Mouse (Mus musculus): Measurements from ENCODE around the gene Wfdc15a.
"Not testable (repeated sequence)": the region's sequence is repeated elsewhere in the genome, so short reads cannot be mapped to it uniquely, and the experiment has no call there.

Gene Wfdc15a

DNA sequence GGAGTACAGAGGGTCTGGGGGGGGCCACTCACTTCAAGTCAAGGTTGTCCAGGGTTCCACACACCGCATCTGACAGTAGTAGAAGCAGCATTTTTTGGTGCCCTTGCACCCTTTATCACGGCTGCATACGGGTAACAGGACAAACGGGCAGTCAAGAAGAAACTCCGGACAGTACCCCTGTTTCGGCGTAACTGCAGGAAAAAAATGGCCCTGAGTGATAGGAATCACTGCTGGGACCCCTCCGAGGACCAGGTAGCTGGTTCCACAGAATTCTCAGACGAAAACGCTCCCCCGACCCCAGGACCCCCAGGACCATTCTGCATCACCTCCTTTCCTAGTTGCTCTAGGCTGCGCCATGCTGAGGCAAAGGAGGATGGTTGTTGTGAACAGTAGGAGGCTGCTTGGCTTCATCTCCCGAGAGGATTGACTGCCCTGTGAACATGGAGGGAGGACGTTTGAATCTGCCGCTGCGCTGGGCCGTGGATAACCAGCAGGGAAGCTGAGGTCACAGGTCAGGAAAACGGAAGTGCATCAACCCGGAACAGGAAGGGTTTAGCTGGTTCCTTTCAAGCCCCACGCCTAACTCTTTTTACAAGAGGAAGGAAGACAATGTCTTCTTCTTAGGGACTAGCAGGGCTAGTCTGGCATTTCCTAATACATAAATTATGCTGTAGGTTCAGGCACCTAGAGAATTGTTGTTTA, at the start of gene Wfdc15a:
Wfdc15a (minus strand) TSS at position 505 of the 702 bp plus-strand sequence.
- no peak for DNase-seq

DNA sequence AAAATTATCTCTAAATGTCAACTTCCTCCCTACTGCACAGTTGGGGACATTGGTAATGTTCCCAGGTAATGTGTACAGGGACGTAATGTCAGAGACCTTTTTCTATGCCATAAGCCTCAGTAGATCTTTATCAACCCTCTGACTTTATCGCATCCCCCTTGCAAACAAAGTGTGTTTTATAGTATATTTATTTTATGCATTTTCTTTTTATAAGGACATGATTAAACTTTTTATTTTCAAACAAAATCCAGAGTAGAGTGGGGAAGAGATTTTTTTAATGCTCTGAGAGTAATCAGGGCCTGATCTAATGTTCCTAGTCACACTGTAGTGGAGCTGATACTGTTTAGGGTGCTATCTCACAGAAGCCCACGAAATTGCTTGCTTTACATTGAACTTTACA, 38.4 kb upstream of the Wfdc15a start, which contains the start of gene Svs2:
Svs2 (minus strand) TSS at position 101 of the 400 bp plus-strand sequence.
- no peak for DNase-seq

DNA sequence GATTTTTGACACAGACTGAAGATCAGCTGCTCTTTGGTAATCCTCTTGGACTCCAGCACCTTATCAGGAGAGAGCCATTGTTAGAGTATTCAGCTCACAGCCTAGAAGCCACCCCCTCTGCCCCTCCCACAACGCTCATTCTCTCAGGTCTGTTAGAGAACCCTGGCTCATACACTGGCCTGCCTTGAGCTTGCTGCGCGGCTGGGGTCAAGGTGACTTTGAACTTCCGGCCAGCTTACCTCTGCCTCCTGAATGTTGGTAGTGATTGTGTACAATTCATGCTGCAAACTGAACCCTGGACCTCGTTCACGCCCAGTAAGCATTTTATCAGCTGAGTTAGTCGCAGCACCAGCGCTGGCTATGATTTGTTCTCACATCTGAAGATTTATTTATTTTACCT, 32.7 kb upstream of the Wfdc15a start:
- DNase-seq: no peak

DNA sequence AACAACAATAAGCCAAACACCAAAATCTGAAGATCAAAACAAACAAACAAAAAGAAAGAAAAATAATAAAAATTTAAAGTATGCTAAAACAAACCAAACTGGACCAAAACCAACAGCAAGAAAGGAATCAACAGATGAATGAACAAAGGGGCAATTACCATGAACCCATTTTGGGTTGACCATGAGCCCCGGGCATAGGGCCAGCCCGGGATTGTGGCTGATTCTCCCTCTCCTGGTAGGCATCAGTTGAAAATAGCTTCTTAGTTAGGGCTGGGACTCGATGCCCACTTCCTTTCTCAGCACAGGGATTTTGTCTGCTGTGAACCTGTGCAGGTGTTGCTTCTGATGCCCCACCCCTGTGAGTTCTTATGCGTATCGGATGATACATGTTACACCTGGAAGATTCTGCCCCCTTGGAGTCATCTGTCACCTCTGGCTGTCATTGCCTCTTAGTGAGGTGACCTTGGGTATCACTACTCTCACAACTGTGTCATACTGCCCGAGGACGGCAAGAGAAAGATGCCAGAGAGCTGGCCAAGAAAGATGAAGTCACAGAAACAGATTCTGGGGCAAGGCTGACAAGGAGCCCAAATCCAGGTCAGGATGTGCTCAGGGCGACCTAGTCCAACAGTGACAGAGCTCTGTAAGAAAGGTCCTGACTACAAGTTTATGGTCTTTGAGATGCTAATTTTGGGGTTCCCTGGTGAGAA, 28.6 kb upstream of the Wfdc15a start:
- DNase-seq: no peak

DNA sequence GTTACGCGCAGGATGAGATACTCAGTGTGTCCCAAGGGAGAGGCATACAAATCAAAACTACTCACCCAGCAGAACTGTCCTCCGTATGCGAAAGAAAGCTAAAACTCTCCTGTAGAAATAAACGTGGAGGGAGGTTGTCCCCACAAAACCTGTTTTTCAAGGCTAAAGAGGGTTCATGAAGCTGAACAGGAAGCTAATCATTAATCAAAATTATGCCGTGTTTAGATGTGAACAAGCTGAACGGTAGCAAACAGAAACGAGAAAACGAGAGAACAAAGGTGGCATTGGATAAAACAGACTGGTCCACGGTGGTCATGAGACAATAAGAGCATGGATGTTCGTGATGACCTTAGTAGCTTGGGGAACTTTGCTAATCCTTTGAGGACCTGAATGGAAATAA, 21.6 kb upstream of the Wfdc15a start, which contains the start of gene Wfdc15b:
Wfdc15b (minus strand) TSS at position 139 of the 400 bp plus-strand sequence.
- no peak for DNase-seq

DNA sequence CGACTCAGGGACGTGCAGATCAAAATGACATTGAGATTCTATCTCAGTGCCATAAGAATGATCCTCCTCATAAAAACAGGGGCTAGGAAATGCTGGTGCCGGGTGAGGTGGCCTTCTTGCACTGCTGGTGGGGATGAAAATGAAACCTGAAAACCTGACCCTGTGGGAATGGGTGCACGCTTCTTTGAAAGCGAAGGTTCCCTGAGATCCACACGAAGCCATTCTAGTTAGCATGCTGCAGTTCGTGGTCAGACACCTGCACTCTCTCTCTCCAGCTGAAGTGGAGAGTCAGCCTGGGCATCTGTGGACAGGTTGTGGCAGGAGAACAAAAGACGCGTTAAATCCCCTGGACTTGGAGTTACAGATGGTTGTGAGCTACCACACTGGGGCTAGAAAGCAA, 19.4 kb upstream of the Wfdc15a start:
- DNase-seq: no peak

DNA sequence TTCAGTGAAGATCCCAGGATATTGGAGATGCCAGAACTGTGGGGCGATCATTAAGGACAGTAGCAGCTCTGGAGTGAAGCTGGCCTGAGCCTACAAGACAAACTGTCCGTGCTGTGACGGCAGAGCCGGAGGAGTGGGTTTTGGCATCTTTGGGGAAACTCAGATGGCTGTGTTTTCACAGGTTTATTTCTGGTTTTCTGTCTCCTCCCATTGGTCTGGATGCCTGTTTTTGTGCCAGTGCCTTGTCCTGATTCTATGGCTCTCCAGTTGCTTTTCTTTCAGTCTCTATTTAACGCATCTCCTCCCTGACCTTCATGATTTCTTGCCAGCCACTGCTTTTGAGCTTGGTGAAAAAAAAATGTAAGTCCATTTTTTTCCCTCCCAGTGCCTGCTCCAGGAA, 12.8 kb upstream of the Wfdc15a start:
- DNase-seq: no peak

DNA sequence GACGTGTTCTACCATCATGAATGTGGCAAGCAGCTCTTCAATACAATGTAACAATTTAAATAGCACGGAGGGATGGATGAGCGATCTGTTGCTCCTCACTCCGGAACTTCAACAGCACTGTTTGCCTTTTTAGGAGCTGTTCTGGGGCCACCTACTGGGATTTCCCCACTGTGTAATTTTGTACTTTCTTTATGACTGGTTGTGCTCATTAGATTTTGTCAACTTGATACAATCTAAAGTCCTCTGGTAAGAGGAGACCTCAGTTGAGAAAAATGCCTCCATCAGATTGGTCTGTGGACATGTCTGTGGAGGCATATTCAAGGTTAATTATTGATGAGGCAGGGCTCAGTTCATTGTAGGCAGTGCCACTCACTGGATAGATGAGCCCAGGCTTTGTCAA, 11.0 kb upstream of the Wfdc15a start:
- DNase-seq: no peak

DNA sequence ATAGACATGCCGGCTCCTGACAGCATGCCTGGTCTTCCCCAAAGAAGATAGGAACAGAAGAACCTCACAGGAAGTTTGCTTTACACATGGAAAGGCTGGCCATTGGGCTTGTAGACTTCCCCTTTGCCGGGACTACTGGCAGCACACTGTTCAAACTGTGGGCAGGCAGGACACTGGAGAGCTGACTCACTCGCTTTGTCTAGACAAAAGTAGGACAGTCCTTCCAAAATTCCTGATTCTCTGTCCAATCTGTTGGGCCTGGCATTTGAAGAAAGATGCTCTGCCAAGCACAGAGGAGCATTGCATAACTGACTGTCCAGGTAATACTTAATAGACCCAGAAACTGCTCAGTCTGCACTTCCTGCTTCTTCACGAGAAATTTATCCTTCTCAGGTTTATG, 6.7 kb upstream of the Wfdc15a start:
- no peak for DNase-seq

DNA sequence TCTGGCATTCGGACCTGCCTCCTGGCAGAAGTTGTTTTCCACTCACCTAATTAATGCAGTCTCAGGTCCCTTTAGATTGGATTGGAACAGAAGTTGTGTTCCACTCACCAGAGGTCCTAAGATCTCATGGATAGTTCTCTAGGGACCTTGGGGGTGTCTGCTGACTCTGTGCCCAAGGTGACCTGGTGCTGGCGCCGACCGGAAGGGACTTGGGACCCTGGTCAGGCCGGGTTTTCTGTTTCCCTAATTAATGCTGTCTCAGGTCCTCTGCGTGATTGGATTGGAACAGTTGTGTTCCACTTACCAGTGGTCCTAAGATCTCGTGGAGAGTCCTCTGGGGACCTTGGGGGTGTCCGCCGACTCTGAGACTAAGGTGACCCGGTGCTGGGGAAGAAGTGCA, 6.1 kb upstream of the Wfdc15a start:
- DNase-seq: not testable (repeated sequence)

DNA sequence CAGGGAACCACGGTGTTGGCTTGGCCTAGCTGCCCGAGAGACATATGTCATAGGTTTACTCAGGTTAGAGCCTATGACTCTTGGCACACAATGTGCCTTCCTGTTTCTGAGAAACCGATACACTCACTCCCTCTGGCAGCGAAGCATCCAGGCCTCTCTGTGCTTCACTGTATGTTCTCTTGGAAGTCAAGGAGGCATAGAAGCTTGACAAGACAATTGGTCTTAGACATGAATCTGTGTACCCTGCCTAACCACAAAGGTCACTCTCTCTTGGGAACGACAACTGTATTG, 3.3 kb downstream of the Wfdc15a start:
- DNase-seq: no peak

DNA sequence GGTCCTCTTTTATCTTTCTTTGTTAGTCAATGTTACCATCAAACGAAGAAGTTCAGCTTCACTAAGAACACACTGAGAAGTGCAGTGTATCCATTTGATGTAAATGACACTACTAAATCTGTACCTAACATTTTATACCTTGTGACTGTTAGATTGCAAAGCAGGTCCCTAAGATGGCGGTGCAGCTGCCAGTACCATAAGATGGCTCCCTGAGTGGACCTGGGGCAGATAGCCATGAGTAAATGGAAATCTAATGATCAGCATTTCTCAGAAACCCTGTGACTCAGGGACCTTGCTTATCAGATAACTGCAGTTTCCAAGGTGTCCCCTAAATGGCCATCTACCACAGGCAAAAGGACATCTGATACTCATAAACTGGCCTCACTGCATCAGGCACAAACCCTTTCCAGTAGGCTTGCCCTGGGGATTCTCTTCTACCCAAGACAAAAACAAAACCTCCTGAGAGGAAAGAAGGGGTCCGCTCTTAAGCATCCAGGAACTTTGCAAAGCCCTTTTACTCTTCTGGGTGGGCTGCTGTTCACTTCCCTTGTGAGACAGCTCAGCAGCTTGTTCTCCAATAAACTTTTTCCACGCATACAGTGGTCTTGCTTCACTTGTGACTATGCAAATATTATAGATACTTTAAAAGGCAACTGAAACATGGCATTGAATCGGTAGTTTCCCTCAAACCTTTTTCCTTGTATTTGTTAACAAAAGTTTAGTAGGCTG, 3.8 kb downstream of the Wfdc15a start:
- no peak for DNase-seq

DNA sequence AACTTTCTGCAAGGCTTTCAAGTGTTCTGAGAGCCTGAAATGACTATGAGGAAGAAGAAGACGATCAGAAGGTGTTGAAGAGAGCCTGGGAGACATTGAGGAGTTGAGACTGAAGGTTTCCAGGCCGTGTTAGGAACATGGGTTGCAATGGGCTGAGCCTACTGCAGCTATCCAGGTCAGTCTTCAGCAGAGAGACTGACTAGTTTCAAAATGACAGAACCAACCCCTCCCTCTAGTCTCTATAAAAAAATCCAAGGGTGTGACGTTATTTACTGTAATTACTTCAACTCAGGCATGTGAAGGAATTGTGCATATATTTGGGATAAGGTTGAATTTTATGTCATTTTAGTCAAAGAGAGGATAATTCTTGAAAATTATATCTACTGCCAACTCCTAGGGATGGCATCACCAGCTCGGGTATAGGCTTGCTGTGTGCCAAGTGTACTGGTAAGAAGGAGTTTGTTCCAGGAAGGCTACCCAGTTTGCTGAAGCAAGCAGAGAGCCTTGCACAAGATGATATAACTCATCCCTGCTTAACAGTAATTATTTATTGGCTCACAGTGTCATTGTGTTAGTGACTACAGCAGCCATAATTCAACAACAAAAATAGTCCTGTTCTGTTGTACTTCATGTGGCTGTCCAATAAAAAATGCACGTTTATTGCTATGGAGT, 4.8 kb downstream of the Wfdc15a start:
- DNase-seq: no peak

DNA sequence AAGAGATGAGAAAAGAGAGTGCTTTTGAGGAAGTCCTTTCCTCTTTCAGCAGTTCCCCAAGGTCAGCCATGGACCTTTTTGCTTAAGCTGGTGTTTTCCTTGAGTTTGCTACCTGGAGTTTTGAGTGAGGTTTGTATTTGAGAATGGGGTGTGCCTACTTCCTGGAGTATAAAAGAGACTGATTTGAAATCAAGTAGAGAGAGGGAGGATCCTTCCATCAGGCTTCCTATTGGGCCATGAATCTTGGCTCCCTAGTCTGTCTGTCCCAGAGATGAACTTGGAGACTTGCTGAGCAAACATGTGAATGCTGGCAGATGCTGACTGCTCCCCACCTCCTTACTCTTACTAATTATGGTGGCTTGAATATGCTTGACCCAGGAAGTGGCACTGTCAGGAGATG, 7.7 kb downstream of the Wfdc15a start:
- no peak for DNase-seq

DNA sequence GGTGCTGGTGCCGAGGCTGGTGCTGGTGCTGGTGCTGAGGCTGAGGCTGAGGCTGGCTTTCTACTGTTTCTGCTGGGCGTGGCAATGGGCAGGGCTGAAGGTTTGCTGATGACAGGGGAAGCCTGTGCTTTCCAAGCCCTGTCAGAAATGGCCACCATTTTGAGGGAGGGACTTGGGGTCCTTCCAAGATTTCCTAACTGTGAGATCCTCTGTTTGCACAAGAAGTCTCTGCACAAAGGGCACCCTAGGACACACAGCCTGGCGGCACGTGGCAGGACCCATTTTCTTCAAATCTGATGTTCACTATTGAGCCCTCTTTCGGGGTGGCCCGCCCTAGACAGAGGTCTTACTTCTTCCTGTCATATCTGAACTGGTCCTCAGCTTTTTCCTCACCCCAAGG, 9.4 kb downstream of the Wfdc15a start, which contains the start of gene Wfdc12:
Wfdc12 (minus strand) TSS at position 33 of the 400 bp plus-strand sequence.
- no peak for DNase-seq

DNA sequence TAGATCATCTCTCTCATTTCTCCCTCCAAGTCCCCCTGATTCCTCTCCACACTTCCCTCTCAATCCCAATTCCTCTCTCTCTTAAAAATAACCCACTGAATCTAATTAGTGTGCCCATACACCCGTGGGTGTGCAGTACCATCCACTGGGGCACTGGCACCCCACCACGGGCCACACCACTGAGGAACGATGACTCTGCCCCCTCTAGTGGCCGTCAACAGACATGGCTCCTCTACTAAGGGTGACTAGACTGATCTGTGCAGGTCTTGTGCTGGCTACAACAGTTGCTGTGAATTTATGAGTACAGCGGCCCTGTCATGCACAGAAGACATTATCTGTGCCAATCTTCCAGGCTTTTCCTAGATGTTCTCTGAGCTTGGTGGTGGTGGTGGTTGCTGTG, 11.2 kb downstream of the Wfdc15a start:
- DNase-seq: no peak

DNA sequence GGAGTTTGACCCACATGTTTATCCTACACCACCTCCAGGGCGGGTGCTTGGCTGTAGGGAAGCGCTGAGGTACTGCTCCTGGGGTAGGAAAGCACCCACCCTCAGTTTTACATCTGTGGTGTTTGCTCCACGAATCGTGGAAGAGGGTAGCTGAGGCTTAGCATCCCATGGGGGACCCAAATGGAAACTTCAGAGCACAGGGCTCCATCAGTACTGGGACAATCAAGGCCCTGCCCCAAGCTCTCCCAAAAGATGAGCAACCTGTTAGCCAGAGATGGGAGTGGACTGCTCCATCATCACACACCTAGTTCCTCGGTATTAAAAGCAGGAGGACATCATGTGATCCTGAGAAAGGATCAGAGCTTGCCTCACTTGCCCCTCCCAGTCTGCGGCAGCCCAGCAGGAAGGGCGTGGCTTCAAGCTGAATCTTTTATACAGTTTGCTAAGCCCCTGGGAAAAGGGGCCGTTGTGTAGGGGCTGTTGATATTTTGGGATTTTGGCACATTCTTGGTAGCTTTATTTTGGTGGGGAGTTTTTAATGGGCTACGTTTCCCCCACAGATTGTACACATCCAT, 15.7 kb downstream of the Wfdc15a start:
- DNase-seq: no peak

DNA sequence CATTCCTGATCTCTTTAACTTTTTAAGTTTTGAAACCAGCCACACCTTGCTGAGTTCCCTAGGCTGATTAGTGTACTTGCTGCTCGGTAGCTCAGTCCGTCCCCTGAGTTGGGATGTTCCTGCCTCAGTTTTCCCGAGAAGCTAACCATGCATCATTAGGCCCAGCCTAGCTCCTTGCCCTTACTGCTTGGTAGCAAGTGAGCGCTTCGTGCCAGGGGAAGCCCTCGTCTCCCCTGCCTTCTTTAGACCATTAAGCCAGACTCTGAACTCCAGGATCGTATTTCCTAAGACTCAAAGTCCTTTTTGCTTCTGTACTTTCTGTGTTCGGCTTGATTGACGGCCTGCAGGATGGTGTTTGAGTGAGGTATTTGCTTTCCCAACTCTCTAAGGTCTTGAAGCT, 16.6 kb downstream of the Wfdc15a start:
- no peak for DNase-seq

DNA sequence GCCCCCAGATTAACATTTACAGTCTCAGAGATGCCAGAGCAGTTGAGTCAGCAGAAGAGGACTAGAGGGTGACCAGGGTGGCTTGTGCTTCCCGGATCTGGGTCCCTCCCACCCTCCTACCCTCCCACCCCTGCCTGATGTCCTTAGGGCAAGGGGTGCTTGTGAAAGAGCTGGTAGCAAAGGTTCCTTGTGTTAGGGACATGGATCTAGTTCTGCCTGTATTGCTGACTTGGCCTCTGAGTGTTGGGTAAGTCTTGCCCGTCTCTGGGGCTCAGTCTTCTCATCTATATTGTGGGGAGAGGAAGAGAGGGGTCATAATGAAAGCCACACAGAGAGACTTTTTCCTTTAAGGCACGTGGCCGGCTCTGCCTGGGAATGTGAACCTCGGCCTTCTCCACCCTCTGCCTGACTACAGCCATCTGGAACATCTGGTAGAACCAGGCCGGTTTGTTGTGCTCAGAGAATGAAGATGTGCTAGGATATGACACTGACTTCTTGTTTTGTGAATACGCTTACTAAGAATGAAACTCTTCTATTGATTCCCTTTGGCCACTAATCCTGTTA, 17.2 kb downstream of the Wfdc15a start, which contains the start of gene Wfdc5:
Wfdc5 (minus strand) TSS at position 51 of the 564 bp plus-strand sequence.
- DNase-seq: no peak

DNA sequence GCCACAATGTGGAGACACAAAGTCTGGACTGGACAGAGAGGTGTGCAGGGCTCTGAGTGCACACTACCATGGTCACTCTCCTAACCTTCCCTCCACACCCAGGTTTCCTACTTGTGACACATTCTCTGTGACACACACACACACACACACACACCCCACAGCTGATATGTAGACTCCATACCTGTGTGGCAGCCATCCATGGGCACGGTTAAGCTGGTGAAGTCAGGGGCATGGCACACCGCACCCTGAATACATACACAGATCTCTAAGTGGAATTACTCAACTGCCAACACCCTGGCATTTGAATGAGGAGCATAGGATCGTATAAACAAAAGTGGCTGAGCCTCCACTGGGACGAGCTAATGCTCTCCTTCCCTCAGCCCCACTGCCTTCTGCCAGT, 19.2 kb downstream of the Wfdc15a start:
- DNase-seq: no peak

DNA sequence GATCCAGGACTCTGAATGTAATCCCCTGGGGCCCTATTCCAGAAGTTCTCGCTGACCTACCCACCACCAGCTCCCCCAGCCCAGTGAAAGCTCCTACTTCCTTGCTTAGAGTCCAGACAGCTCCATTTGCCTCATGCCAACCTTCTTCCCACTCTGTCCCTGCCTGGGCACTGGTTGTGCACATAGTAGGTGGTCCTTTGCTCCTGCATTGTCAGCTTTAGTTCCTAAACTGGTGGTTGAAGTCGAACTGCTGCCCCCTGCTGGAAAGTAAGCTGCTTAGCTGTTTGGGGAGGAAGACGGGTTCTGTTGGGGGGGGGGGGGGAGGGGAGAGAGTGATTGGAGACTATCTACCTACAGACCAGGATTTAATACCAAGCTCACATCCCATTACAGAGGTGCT, 19.8 kb downstream of the Wfdc15a start:
- no peak for DNase-seq

DNA sequence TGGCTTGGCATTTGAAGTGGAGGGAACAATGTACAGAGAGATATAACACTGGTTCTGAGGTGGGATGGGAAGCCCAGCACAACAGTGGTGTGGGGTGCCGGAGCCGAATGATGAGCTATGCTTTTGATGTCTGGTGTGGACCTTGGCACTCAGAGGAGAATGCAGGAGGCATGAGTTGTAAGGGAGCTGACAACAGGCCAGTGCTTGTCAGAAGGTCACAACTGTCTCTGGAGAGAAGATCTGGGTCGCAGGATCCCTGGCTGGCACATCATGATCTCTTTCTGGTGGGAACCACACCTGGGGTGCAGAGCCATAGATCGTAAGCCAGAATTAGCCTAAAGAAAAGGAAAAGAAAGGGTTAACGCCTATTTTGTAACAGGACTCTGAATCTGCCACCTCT, 22.1 kb downstream of the Wfdc15a start:
- no peak for DNase-seq

DNA sequence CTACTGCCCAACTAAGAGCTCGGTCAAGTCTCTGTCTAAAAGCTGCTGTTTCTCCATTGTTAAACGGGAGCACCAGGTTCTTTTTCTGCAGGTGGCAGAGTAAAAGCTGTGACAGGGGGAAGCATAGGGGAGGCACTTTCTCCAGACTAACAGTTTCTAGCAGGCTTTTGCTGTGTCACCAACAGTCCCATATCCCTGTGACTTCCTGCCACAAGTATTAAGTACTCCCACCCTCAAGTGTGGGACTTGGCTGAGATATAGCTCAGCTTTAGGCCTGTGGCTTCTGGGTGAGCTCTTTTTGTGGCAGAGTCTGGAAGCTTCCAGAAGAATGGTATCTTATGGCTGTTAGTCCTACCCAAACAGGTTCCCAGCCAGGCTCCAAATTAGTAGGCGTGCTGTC, 24.1 kb downstream of the Wfdc15a start:
- no peak for DNase-seq

Measured in layer of hippocampus, adult 9-11 months (tissue).